Mouse (Mus musculus) hindbrain, embryonic 16.5 days (tissue): Measurements from ENCODE around the gene Cep85l. TPM values are rescaled to one million over a fixed set of nuclear protein-coding genes. Genes with fewer than 3 reads are reported as not detected.
A peak's percentile ranks its signal among the peaks of the same experiment; 100 is the strongest.

Experiments used
- ATAC-seq: fragments of 200-750 bp; cut with Nextera tagmentation; 2 replicates; pipeline ENCODE4 v1.8.0; 2017; ENCODE audit warnings: moderate TSS enrichment, moderate library complexity
- H3K27ac ChIP-seq: fragments of 300-500 bp; sonication (generic); 2 replicates; pipeline ENCODE4 v1.5.1; 2014; ENCODE audit warnings: low read depth, mild to moderate bottlenecking, control low read depth, low read length, moderate library complexity
- H3K27me3 ChIP-seq: fragments of 300-500 bp; sonication (generic); replicated peaks from 2 replicates; pipeline ENCODE4 v1.6.1; 2014; ENCODE audit warnings: low read length; ENCODE audit not compliant: control insufficient read depth, insufficient read depth
- H3K36me3 ChIP-seq: fragments of 300-500 bp; sonication (generic); 2 replicates; pipeline ENCODE4 v1.6.1; 2014; ENCODE audit warnings: mild to moderate bottlenecking, low read length, moderate library complexity, mixed read lengths; ENCODE audit not compliant: control insufficient read depth, insufficient read depth
- H3K4me1 ChIP-seq: fragments of 300-500 bp; sonication (generic); 2 replicates; pipeline ENCODE4 v1.6.1; 2014; ENCODE audit warnings: low read depth, low read length; ENCODE audit not compliant: control insufficient read depth, insufficient read depth
- H3K4me2 ChIP-seq: fragments of 300-500 bp; sonication (generic); 2 replicates; pipeline ENCODE4 v1.6.1; 2014; ENCODE audit warnings: mild to moderate bottlenecking, low read length, control low read depth, moderate library complexity
- H3K4me3 ChIP-seq: fragments of 300-500 bp; sonication (generic); 2 replicates; pipeline ENCODE4 v1.5.1; 2014; ENCODE audit warnings: mild to moderate bottlenecking, low read length, control low read depth, moderate library complexity
- H3K9ac ChIP-seq: fragments of 300-500 bp; sonication (generic); 2 replicates; pipeline ENCODE4 v1.6.1; 2014; ENCODE audit warnings: low read depth, mild to moderate bottlenecking, control low read depth, low read length, moderate library complexity
- H3K9me3 ChIP-seq: fragments of 300-500 bp; sonication (generic); 2 replicates; pipeline ENCODE4 v1.6.1; 2014; ENCODE audit warnings: mild to moderate bottlenecking, low read length, moderate library complexity; ENCODE audit not compliant: control insufficient read depth
- WGBS: fragments of 180-500 bp; shearing (Covaris S2); extraction: QIAGEN DNeasy Blood & Tissue Kit; methylation state at CpG from one replicate; pipeline ENCODE4 v1.1.7; 2014; 5-methylcytosine and 5-hydroxymethylcytosine counted together
- polyA plus RNA-seq: library from polyadenylated mRNA; unstranded; fragments of >200 nt; fragmentation: Nextera tagmentation; extraction: Ambion mirVana; gene quantifications from 2 replicates; pipeline ENCODE4 v1.2.1, GENCODE M21; 2015

The Cep85l gene
- polyA plus RNA-seq, 1 experiment from 2014 or later, result 4.4 TPM

GRCm38 (mm10) chr10:53306674-53307073 lies 73.1 kb downstream of the Cep85l start:
- 89% methylated on average over 3 of the region's 3 CpGs for WGBS
- H3K36me3 ChIP-seq, result no peaks in the 10 kb centered on the region
- H3K27ac ChIP-seq, result no peak overlapping the region
- no peak for ATAC-seq
- H3K27me3 ChIP-seq, result no peaks in the 10 kb centered on the region
- no peak overlapping the region for H3K4me3 ChIP-seq
- H3K9ac ChIP-seq, result no peak overlapping the region
- no peak overlapping the region for H3K4me2 ChIP-seq
- H3K9me3 ChIP-seq, result no peaks in the 10 kb centered on the region
- H3K4me1 ChIP-seq, result no peaks in the 10 kb centered on the region

- Histone ChIP-seq H3K9ac (no peak overlapping the region), H3K27ac (no peak overlapping the region), H3K4me2 (no peak overlapping the region), H3K4me1 (no peaks in the 10 kb centered on the region), H3K4me3 (no peak overlapping the region), H3K9me3 (no peaks in the 10 kb centered on the region), H3K36me3 (no peaks in the 10 kb centered on the region), H3K27me3 (no peaks in the 10 kb centered on the region)
- ATAC-seq, result peak; percentile 80
- WGBS, result 25% methylated on average over 3 of the region's 3 CpGs
Observed at GRCm38 (mm10) chr10:53305867-53306266, 73.9 kb downstream of the Cep85l start.

DNA sequence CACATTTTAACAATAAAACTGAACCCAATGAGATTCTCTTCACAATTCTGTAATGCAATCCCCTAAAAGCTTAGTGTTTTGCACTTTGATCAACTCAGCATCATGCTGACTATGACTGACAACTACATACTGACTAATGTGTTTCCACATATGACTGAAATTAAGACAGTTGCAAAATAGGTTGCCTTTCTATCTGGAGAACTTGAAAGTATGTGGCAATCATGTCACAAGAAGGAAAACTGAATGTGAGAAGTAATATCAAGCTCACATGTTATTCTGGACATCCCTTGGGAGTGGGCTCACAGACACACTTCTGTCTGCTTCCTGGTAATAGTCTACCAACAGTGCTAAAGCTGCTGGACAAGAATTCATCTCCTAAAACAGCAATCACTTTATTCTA lies 94.6 kb downstream of the Cep85l start:
- Histone ChIP-seq H3K36me3 (peaks cover 6% of the 10 kb centered on the region; the same call in 1 of the 2 replicates), H3K27me3 (no peaks in the 10 kb centered on the region), H3K4me2 (no peak overlapping the region), H3K4me3 (no peak overlapping the region), H3K9me3 (no peaks in the 10 kb centered on the region), H3K9ac (no peak overlapping the region), H3K27ac (no peak overlapping the region), H3K4me1 (no peaks in the 10 kb centered on the region)
- ATAC-seq, result no peak

GRCm38 (mm10) chr10:53272228-53272627 lies 107.5 kb downstream of the Cep85l start:
- Histone ChIP-seq H3K27ac (no peak overlapping the region), H3K4me1 (no peaks in the 10 kb centered on the region), H3K27me3 (no peaks in the 10 kb centered on the region), H3K4me3 (no peak overlapping the region), H3K4me2 (no peak overlapping the region), H3K9ac (no peak overlapping the region), H3K9me3 (no peaks in the 10 kb centered on the region), H3K36me3 (no peaks in the 10 kb centered on the region)
- ATAC-seq, result no peak

DNA sequence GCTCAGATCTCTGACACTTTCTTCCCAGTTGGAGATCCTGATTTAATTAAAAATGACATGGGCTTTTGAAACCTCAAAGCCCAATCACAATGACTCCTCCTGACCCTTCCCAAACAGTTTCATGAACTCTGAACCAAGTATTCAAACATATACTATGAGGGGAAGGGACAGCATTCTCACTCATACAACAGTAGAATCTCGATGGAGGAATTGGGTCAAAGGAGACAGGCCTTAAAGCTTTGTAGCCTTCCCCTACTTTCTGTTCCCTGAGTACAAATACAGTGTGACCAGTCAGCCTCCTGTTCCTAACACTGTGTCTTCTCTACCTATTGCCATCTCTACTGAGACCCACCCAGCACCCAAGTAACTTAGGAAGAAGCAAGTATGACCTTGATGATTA lies 117.7 kb downstream of the Cep85l start:
- H3K27me3 ChIP-seq, result no peaks in the 10 kb centered on the region
- H3K9me3 ChIP-seq, result no peaks in the 10 kb centered on the region
- no peaks in the 10 kb centered on the region for H3K4me1 ChIP-seq
- no peak overlapping the region for H3K4me2 ChIP-seq
- no peaks in the 10 kb centered on the region for H3K36me3 ChIP-seq
- 29% methylated on average over 1 of the region's 1 CpGs for WGBS
- no peak overlapping the region for H3K27ac ChIP-seq
- H3K4me3 ChIP-seq, result no peak overlapping the region
- no peak overlapping the region for H3K9ac ChIP-seq
- ATAC-seq, result no peak

DNA sequence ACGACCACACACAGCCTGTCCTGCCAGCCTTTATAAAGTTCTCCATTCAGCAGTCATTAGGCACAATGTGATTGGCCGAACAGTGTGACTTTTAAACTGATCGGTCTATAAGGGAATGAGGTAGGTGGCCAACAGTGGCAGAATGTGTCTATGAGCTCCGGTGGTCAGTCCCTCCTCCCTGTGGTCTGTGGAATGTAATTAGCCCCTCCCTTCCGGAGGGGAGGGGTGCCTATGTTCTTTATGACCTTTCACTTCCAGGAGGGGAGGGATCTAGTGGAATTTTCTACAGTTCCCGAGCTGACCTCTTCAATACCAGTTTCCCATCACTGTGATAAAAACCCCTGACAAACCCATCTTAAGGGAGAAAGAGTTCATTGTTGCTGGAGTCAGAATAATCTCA lies 144.4 kb downstream of the Cep85l start:
- Histone ChIP-seq H3K27ac (no peak overlapping the region), H3K9me3 (no peaks in the 10 kb centered on the region), H3K9ac (no peak overlapping the region), H3K36me3 (no peaks in the 10 kb centered on the region), H3K4me2 (no peak overlapping the region), H3K4me1 (no peaks in the 10 kb centered on the region), H3K4me3 (no peak overlapping the region), H3K27me3 (no peaks in the 10 kb centered on the region)
- WGBS, result 75% methylated on average over 6 of the region's 6 CpGs
- ATAC-seq, result no peak

DNA sequence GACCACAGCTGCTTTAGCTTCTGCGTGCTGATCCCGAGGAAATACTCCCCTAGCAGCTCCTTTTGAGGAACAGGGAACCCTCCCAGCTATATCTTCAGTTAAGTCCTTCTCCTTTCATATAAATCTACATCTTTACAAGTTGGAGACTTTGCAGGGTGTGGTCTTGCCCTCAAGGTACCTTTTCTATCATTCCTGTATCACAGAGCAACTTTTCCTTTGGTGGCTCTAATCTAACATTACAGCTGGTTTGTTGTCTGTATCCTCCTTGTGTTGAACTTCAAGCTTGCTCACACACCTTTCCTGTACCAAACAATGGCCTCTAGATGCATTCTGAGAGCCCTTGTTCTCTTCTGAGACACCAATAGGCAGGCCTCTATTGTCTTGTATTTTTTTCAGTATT lies 145.1 kb downstream of the Cep85l start:
- Histone ChIP-seq H3K27ac (no peak overlapping the region), H3K4me1 (no peaks in the 10 kb centered on the region), H3K4me3 (no peak overlapping the region), H3K9ac (no peak overlapping the region), H3K27me3 (no peaks in the 10 kb centered on the region), H3K36me3 (no peaks in the 10 kb centered on the region), H3K4me2 (no peak overlapping the region), H3K9me3 (no peaks in the 10 kb centered on the region)
- ATAC-seq, result no peak
- 78% methylated on average over 2 of the region's 2 CpGs for WGBS

GRCm38 (mm10) chr10:53234086-53234613 lies 145.6 kb downstream of the Cep85l start:
- 57% methylated on average over 2 of the region's 2 CpGs for WGBS
- H3K4me1 ChIP-seq, result no peaks in the 10 kb centered on the region
- no peaks in the 10 kb centered on the region for H3K27me3 ChIP-seq
- H3K9ac ChIP-seq, result no peak overlapping the region
- H3K4me2 ChIP-seq, result no peak overlapping the region
- no peaks in the 10 kb centered on the region for H3K36me3 ChIP-seq
- no peak for ATAC-seq
- H3K9me3 ChIP-seq, result no peaks in the 10 kb centered on the region
- no peak overlapping the region for H3K4me3 ChIP-seq
- no peak overlapping the region for H3K27ac ChIP-seq

DNA sequence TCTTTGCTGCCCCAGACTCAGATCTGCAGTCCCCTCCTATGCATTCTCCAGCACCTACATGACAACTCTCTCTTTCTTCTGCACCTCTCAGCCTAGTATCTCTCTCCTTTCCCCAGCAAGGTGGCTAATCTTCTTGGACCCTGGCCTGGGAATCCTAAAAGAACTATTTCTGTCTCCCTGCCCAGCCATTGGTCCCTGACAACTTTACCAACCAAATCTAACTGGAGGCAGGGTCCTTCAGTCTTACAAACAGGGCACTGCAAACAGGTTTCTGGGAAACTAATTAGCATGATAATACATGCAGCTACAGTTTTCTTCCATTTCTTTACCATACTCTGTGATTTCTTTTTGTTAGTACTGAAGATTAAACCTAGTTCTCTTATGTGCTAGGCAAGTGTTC lies 148.9 kb downstream of the Cep85l start:
- H3K4me3 ChIP-seq, result no peak overlapping the region

DNA sequence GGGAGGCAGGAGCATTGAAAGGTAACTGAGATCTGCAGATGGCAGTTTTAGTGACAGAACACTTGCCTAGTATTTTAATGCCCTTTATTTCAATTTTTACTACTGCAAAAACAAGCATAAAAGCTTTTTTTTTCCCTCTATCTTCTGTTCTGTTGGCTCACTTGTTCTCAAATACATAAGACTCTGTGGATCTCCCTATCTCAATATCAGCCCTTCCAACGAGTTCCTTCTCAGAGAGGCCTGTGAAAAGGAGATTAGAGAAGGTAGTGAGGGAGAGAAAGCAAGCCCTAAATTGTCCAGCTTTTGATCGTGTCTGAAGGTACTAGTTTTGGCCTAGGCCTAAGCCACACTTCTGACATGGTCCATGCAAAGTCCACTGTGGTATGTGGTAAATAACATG lies 150.6 kb downstream of the Cep85l start:
- Histone ChIP-seq H3K4me3 (no peak overlapping the region), H3K9me3 (no peaks in the 10 kb centered on the region), H3K9ac (no peak overlapping the region), H3K4me2 (no peak overlapping the region), H3K36me3 (no peaks in the 10 kb centered on the region), H3K27ac (no peak overlapping the region), H3K27me3 (no peaks in the 10 kb centered on the region), H3K4me1 (no peaks in the 10 kb centered on the region)
- no peak for ATAC-seq
- WGBS, result 83% methylated on average over 2 of the region's 2 CpGs

More for the DNA sequence above, 148.9 kb downstream of the Cep85l start:
- Histone ChIP-seq H3K27ac (no peak overlapping the region), H3K27me3 (no peaks in the 10 kb centered on the region), H3K4me2 (no peak overlapping the region), H3K4me1 (no peaks in the 10 kb centered on the region), H3K9me3 (no peaks in the 10 kb centered on the region), H3K36me3 (no peaks in the 10 kb centered on the region), H3K9ac (no peak overlapping the region)
- ATAC-seq, result no peak
